Mouse (Mus musculus) kidney, embryonic 14.5 days (tissue): ENCODE data around the gene Plin4. TPM values are rescaled to one million over a fixed set of nuclear protein-coding genes. Genes with fewer than 3 reads are reported as not detected.

ENCODE experiments used
- ATAC-seq: fragments of 200-750 bp; cut with Nextera tagmentation; 2 replicates; pipeline ENCODE4 v1.8.0; 2017; ENCODE audit warnings: moderate number of reproducible peaks, mild to moderate bottlenecking, moderate TSS enrichment, moderate library complexity; ENCODE audit not compliant: low FRiP score, low TSS enrichment
- H3K27ac ChIP-seq: fragments of 300-500 bp; sonication (generic); 2 replicates; pipeline ENCODE4 v1.5.1; 2014; ENCODE audit warnings: low read depth, mild to moderate bottlenecking, low read length, moderate library complexity, mixed read lengths
- H3K27me3 ChIP-seq: fragments of 300-500 bp; sonication (generic); 2 replicates; pipeline ENCODE4 v1.6.1; 2014; ENCODE audit warnings: mild to moderate bottlenecking, low read length; ENCODE audit not compliant: control insufficient read depth, insufficient read depth
- H3K36me3 ChIP-seq: fragments of 300-500 bp; sonication (generic); 2 replicates; pipeline ENCODE4 v1.6.1; 2014; ENCODE audit warnings: low read length, mixed read lengths; ENCODE audit not compliant: control insufficient read depth, insufficient read depth
- H3K4me1 ChIP-seq: fragments of 300-500 bp; sonication (generic); 2 replicates; pipeline ENCODE4 v1.6.1; 2014; ENCODE audit warnings: low read length, mixed read lengths; ENCODE audit not compliant: control insufficient read depth, insufficient read depth
- H3K4me2 ChIP-seq: fragments of 300-500 bp; sonication (generic); replicated peaks from 2 replicates; pipeline ENCODE4 v1.6.1; 2014; ENCODE audit warnings: low read depth, mild to moderate bottlenecking, low read length
- H3K4me3 ChIP-seq: fragments of 300-500 bp; sonication (generic); 2 replicates; pipeline ENCODE4 v1.5.1; 2014; ENCODE audit warnings: mild to moderate bottlenecking, low read length
- H3K9ac ChIP-seq: fragments of 300-500 bp; sonication (generic); 2 replicates; pipeline ENCODE4 v1.6.1; 2014; ENCODE audit warnings: low read depth, mild to moderate bottlenecking, low read length, moderate library complexity
- H3K9me3 ChIP-seq: fragments of 300-500 bp; sonication (generic); 2 replicates; pipeline ENCODE4 v1.6.1; 2016; ENCODE audit warnings: low read length; ENCODE audit not compliant: control insufficient read depth
- WGBS: fragments of 180-500 bp; shearing (Covaris S2); extraction: QIAGEN DNeasy Blood & Tissue Kit; methylation state at CpG from one replicate; pipeline ENCODE4 v1.1.7; 2014; 5-methylcytosine and 5-hydroxymethylcytosine counted together
- polyA plus RNA-seq: library from polyadenylated mRNA; unstranded; fragments of >200 nt; fragmentation: Nextera tagmentation; extraction: Ambion mirVana; gene quantifications from 2 replicates; pipeline ENCODE4 v1.2.1, GENCODE M21; 2014

Plin4 gene
- 0.08 and 0.17 TPM in 2 replicates for polyA plus RNA-seq

GRCm38 (mm10) chr17:56109219-56110051 lies at the start of gene Plin4:
TSS of gene Plin4 (minus strand) at chr17:56109803.
- Histone ChIP-seq H3K9ac (no peak within 1 kb of the TSS), H3K27me3 (no peaks in the 10 kb centered on the region), H3K4me2 (no peak within 1 kb of the TSS), H3K36me3 (no peaks in the 10 kb centered on the region), H3K27ac (no peak within 1 kb of the TSS), H3K9me3 (no peaks in the 10 kb centered on the region), H3K4me3 (no peak within 1 kb of the TSS), H3K4me1 (no peaks in the 10 kb centered on the region)
- ATAC-seq, result no peak
- WGBS, result 71% methylated on average over 9 of the region's 10 CpGs

- Histone ChIP-seq H3K4me1 (peaks cover 5% of the 10 kb centered on the region; the same call in 1 of the 2 replicates), H3K9ac (no peak overlapping the region), H3K27ac (no peak overlapping the region), H3K4me2 (no peak overlapping the region), H3K9me3 (no peaks in the 10 kb centered on the region), H3K27me3 (peaks cover 49% of the 10 kb centered on the region), H3K36me3 (no peaks in the 10 kb centered on the region), H3K4me3 (no peak overlapping the region)
- ATAC-seq, result peak; percentile 40; the same call in 1 of the 2 replicates
- WGBS, result 25% methylated on average over 9 of the region's 9 CpGs
Measured at GRCm38 (mm10) chr17:56153643-56154042, 44.0 kb upstream of the Plin4 start.

GRCm38 (mm10) chr17:56149897-56150296 lies 40.3 kb upstream of the Plin4 start:
- Histone ChIP-seq H3K4me3 (no peak overlapping the region), H3K27me3 (peaks cover 63% of the 10 kb centered on the region)

GRCm38 (mm10) chr17:56148790-56149618 lies 39.4 kb upstream of the Plin4 start:
- H3K27me3 ChIP-seq, result peaks cover 62% of the 10 kb centered on the region
- peak overlapping the region; percentile 26 for H3K4me2 ChIP-seq
- WGBS, result 1% methylated on average over 29 of the region's 30 CpGs
- H3K9ac ChIP-seq, result no peak overlapping the region
- H3K4me1 ChIP-seq, result peaks cover 5% of the 10 kb centered on the region; the same call in 1 of the 2 replicates
- no peak overlapping the region for H3K27ac ChIP-seq
- no peaks in the 10 kb centered on the region for H3K36me3 ChIP-seq
- H3K4me3 ChIP-seq, result peak overlapping the region; percentile 19; the same call in 1 of the 2 replicates
- peak; percentile 24; the same call in 1 of the 2 replicates for ATAC-seq
- H3K9me3 ChIP-seq, result no peaks in the 10 kb centered on the region

More at GRCm38 (mm10) chr17:56149897-56150296, 40.3 kb upstream of the Plin4 start:
- H3K9me3 ChIP-seq, result no peaks in the 10 kb centered on the region
- ATAC-seq, result no peak
- no peak overlapping the region for H3K27ac ChIP-seq
- WGBS, result 39% methylated on average over 2 of the region's 2 CpGs
- H3K4me1 ChIP-seq, result peaks cover 5% of the 10 kb centered on the region; the same call in 1 of the 2 replicates
- H3K36me3 ChIP-seq, result no peaks in the 10 kb centered on the region
- no peak overlapping the region for H3K9ac ChIP-seq
- no peak overlapping the region for H3K4me2 ChIP-seq

- H3K4me1 ChIP-seq, result no peaks in the 10 kb centered on the region
- 19% methylated on average over 9 of the region's 9 CpGs for WGBS
- no peak overlapping the region for H3K27ac ChIP-seq
- H3K36me3 ChIP-seq, result no peaks in the 10 kb centered on the region
- no peak for ATAC-seq
- H3K27me3 ChIP-seq, result peaks cover 68% of the 10 kb centered on the region
- no peaks in the 10 kb centered on the region for H3K9me3 ChIP-seq
- H3K9ac ChIP-seq, result no peak overlapping the region
- peak overlapping the region; percentile 19 for H3K4me3 ChIP-seq
- H3K4me2 ChIP-seq, result peak overlapping the region; percentile 26
Measured at GRCm38 (mm10) chr17:56148280-56148679, 38.7 kb upstream of the Plin4 start.

GRCm38 (mm10) chr17:56147420-56147819 lies 37.8 kb upstream of the Plin4 start:
- whole genome bisulfite sequencing, result 45% methylated on average over 12 of the region's 12 CpGs
- no peak for ATAC-seq
- no peak overlapping the region for H3K9ac ChIP-seq
- no peaks in the 10 kb centered on the region for H3K36me3 ChIP-seq
- no peak overlapping the region for H3K4me2 ChIP-seq
- H3K27me3 ChIP-seq, result peaks cover 72% of the 10 kb centered on the region
- H3K9me3 ChIP-seq, result no peaks in the 10 kb centered on the region
- H3K27ac ChIP-seq, result no peak overlapping the region
- no peaks in the 10 kb centered on the region for H3K4me1 ChIP-seq
- no peak overlapping the region for H3K4me3 ChIP-seq

- H3K27me3 ChIP-seq, result peaks cover 73% of the 10 kb centered on the region
- no peak for ATAC-seq
- no peak overlapping the region for H3K4me2 ChIP-seq
- no peak overlapping the region for H3K27ac ChIP-seq
- no peaks in the 10 kb centered on the region for H3K9me3 ChIP-seq
- H3K4me3 ChIP-seq, result no peak overlapping the region
- peaks cover 9% of the 10 kb centered on the region; the same call in 1 of the 2 replicates for H3K4me1 ChIP-seq
- WGBS, result 8% methylated on average over 9 of the region's 9 CpGs
- H3K36me3 ChIP-seq, result no peaks in the 10 kb centered on the region
- H3K9ac ChIP-seq, result no peak overlapping the region
Measured at GRCm38 (mm10) chr17:56146131-56146530, 36.5 kb upstream of the Plin4 start.

- H3K9me3 ChIP-seq, result no peaks in the 10 kb centered on the region
- no peak for ATAC-seq
- H3K9ac ChIP-seq, result no peak overlapping the region
- WGBS, result 74% methylated on average over 9 of the region's 9 CpGs
- H3K27ac ChIP-seq, result no peak overlapping the region
- no peak overlapping the region for H3K4me3 ChIP-seq
- H3K27me3 ChIP-seq, result peaks cover 72% of the 10 kb centered on the region
- no peaks in the 10 kb centered on the region for H3K36me3 ChIP-seq
- peaks cover 11% of the 10 kb centered on the region for H3K4me1 ChIP-seq
- no peak overlapping the region for H3K4me2 ChIP-seq
Measured at GRCm38 (mm10) chr17:56144546-56144945, 34.9 kb upstream of the Plin4 start.
